Mouse (Mus musculus): ENCODE data around the gene 4933406M09Rik.
A peak's percentile ranks its signal among the peaks of the same experiment; 100 is the strongest.

Gene 4933406M09Rik

GRCm38 (mm10) chr1:134385666-134386065 is at the start of gene 4933406M09Rik:
Gene 4933406M09Rik, plus strand, starts transcription at chr1:134385940.
- no peak for DNase-seq (ENCODE audit: low read depth, low spot score)

- no peak for DNase-seq (ENCODE audit: low read depth, low spot score)
These were observed 48.6 kb upstream of the 4933406M09Rik start for GRCm38 (mm10) chr1:134336958-134337710.

- DNase-seq (ENCODE audit: low read depth, low spot score), result no peak
These were observed 46.6 kb upstream of the 4933406M09Rik start for GRCm38 (mm10) chr1:134339162-134339561.

GRCm38 (mm10) chr1:134339757-134340619 is 45.8 kb upstream of the 4933406M09Rik start:
- DNase-seq (ENCODE audit: low read depth, low spot score), result no peak

- no peak for DNase-seq (ENCODE audit: low read depth, low spot score)
These were observed 44.0 kb upstream of the 4933406M09Rik start for GRCm38 (mm10) chr1:134341641-134342277.

GRCm38 (mm10) chr1:134342278-134342664 is 43.5 kb upstream of the 4933406M09Rik start:
- no peak for DNase-seq (ENCODE audit: low read depth, low spot score)

- DNase-seq (ENCODE audit: low read depth, low spot score), result no peak
These were observed 42.9 kb upstream of the 4933406M09Rik start for GRCm38 (mm10) chr1:134342781-134343310.

GRCm38 (mm10) chr1:134343567-134343966 is 42.2 kb upstream of the 4933406M09Rik start:
- DNase-seq (ENCODE audit: low read depth, low spot score), result no peak

- peak; percentile 72 for DNase-seq (ENCODE audit: low read depth, low spot score)
These were observed 41.5 kb upstream of the 4933406M09Rik start for GRCm38 (mm10) chr1:134344005-134344950.

GRCm38 (mm10) chr1:134345075-134345474 is 40.7 kb upstream of the 4933406M09Rik start:
- DNase-seq (ENCODE audit: low read depth, low spot score), result no peak

- no peak for DNase-seq (ENCODE audit: low read depth, low spot score)
These were observed 37.9 kb upstream of the 4933406M09Rik start for GRCm38 (mm10) chr1:134347791-134348190.

- DNase-seq (ENCODE audit: low read depth, low spot score), result no peak
These were observed 32.4 kb upstream of the 4933406M09Rik start for GRCm38 (mm10) chr1:134353326-134353725.

GRCm38 (mm10) chr1:134357461-134357860 is 28.3 kb upstream of the 4933406M09Rik start:
- no peak for DNase-seq (ENCODE audit: low read depth, low spot score)

GRCm38 (mm10) chr1:134360656-134361055 is 25.1 kb upstream of the 4933406M09Rik start:
- DNase-seq (ENCODE audit: low read depth, low spot score), result no peak

- DNase-seq (ENCODE audit: low read depth, low spot score), result peak; percentile 20
These were observed 24.4 kb upstream of the 4933406M09Rik start for GRCm38 (mm10) chr1:134361195-134361856.

- peak; percentile 94 for DNase-seq (ENCODE audit: low read depth, low spot score)
These were observed 23.9 kb upstream of the 4933406M09Rik start, which contains the start of gene Tmem183a for GRCm38 (mm10) chr1:134361857-134362212. Gene Tmem183a, minus strand, starts transcription at chr1:134361979.

GRCm38 (mm10) chr1:134363194-134363593 is 22.5 kb upstream of the 4933406M09Rik start:
- no peak for DNase-seq (ENCODE audit: low read depth, low spot score)

- DNase-seq (ENCODE audit: low read depth, low spot score), result no peak
These were observed 20.2 kb upstream of the 4933406M09Rik start for GRCm38 (mm10) chr1:134365491-134365890.

GRCm38 (mm10) chr1:134368777-134369337 is 16.9 kb upstream of the 4933406M09Rik start:
- peak; percentile 36 for DNase-seq (ENCODE audit: low read depth, low spot score)

- no peak for DNase-seq (ENCODE audit: low read depth, low spot score)
These were observed 11.6 kb upstream of the 4933406M09Rik start for GRCm38 (mm10) chr1:134374124-134374523.
